Mouse (Mus musculus): ENCODE results near the gene Trak1. TPM values are rescaled to one million over a fixed set of nuclear protein-coding genes. Genes with fewer than 3 reads are reported as not detected.

The Trak1 gene
- total RNA-seq, 2 experiments from 2014 or later: 172 to 191 TPM

GRCm38 (mm10) chr9:121293187-121293586 is 4.1 kb upstream of the Trak1 start:
- no peak for DNase-seq (ENCODE audit: low spot score)

- DNase-seq (ENCODE audit: low spot score): no peak
These were observed 2.1 kb upstream of the Trak1 start for GRCm38 (mm10) chr9:121295221-121295620.

GRCm38 (mm10) chr9:121298065-121298398 is 730 bp downstream of the Trak1 start:
- no peak for DNase-seq (ENCODE audit: low spot score)

- DNase-seq (ENCODE audit: low spot score): peak; percentile 52
These were observed 1.2 kb downstream of the Trak1 start for GRCm38 (mm10) chr9:121298411-121299091.

- no peak for DNase-seq (ENCODE audit: low spot score)
These were observed 2.0 kb downstream of the Trak1 start for GRCm38 (mm10) chr9:121299223-121299755.

- DNase-seq (ENCODE audit: low spot score): no peak
These were observed 2.8 kb downstream of the Trak1 start for GRCm38 (mm10) chr9:121299976-121300570.

- peak; percentile 44 for DNase-seq (ENCODE audit: low spot score)
These were observed 4.0 kb downstream of the Trak1 start for GRCm38 (mm10) chr9:121301041-121301920.

GRCm38 (mm10) chr9:121302543-121302942 is 5.2 kb downstream of the Trak1 start:
- peak; percentile 42 for DNase-seq (ENCODE audit: low spot score)

GRCm38 (mm10) chr9:121303086-121303485 is 5.8 kb downstream of the Trak1 start:
- DNase-seq (ENCODE audit: low spot score): peak; percentile 24

GRCm38 (mm10) chr9:121303748-121304147 is 6.4 kb downstream of the Trak1 start:
- DNase-seq (ENCODE audit: low spot score): no peak

GRCm38 (mm10) chr9:121304520-121304919 is 7.2 kb downstream of the Trak1 start:
- no peak for DNase-seq (ENCODE audit: low spot score)

GRCm38 (mm10) chr9:121305456-121305855 is 8.2 kb downstream of the Trak1 start:
- no peak for DNase-seq (ENCODE audit: low spot score)

GRCm38 (mm10) chr9:121309287-121309686 is 12.0 kb downstream of the Trak1 start:
- DNase-seq (ENCODE audit: low spot score): no peak

GRCm38 (mm10) chr9:121310501-121310900 is 13.2 kb downstream of the Trak1 start:
- DNase-seq (ENCODE audit: low spot score): no peak

- peak; percentile 45 for DNase-seq (ENCODE audit: low spot score)
These were observed 14.5 kb downstream of the Trak1 start for GRCm38 (mm10) chr9:121311846-121312236.

GRCm38 (mm10) chr9:121312237-121312891 is 15.1 kb downstream of the Trak1 start:
- DNase-seq (ENCODE audit: low spot score): no peak

GRCm38 (mm10) chr9:121313656-121314374 is 16.5 kb downstream of the Trak1 start:
- peak; percentile 94 for DNase-seq (ENCODE audit: low spot score)

GRCm38 (mm10) chr9:121314541-121315152 is 17.3 kb downstream of the Trak1 start:
- DNase-seq (ENCODE audit: low spot score): peak; percentile 63

- no peak for DNase-seq (ENCODE audit: low spot score)
These were observed 18.7 kb downstream of the Trak1 start for GRCm38 (mm10) chr9:121315901-121316595.

Data from gastrocnemius, adult 18-20 months (tissue).